Mouse (Mus musculus) ES-E14 (cell line): Measurements from ENCODE around the gene Chrnd.

ENCODE experiments used
- CHD2 ChIP-seq: IDR thresholded peaks from 2 replicates; pipeline ENCODE4 v1.6.1; 2014; ENCODE audit warnings: mild to moderate bottlenecking, low read depth, low read length, inconsistent platforms
- HCFC1 ChIP-seq: IDR thresholded peaks from 2 replicates; pipeline ENCODE4 v1.6.1; 2012; ENCODE audit warnings: low read length, inconsistent platforms, borderline replicate concordance; ENCODE audit not compliant: insufficient read depth
- MAFK ChIP-seq: IDR thresholded peaks from 2 replicates; pipeline ENCODE4 v1.6.1; 2014; ENCODE audit warnings: mild to moderate bottlenecking, low read depth, low read length, inconsistent platforms; ENCODE audit not compliant: insufficient read depth
- ZC3H11A ChIP-seq: IDR thresholded peaks from 2 replicates; pipeline ENCODE4 v1.6.1; 2012; ENCODE audit warnings: low read depth, mild to moderate bottlenecking, inconsistent platforms, low read length, borderline replicate concordance
- ZNF384 ChIP-seq: IDR thresholded peaks from 2 replicates; pipeline ENCODE4 v1.6.1; 2012; ENCODE audit warnings: low read depth, low read length, inconsistent platforms

DNA sequence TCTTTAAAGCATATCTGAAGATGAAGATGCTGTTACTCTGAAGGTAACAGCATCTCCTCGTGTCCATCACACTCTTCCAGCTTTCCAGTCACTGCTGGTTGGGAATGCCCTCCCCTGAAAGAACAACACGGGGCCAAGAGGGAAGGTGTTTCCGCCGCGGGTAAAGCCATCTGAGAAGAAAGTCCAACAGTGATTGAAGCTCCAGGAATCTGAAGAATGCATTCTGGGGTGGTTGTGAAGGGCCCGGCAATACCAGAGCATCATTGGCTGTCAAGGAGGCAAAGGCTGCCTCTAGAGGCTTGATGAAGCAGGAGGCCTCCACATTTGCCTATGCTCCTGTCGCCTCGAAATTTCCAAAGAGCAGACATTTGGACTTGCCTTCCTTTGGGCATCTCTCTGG is 48.6 kb downstream of the Chrnd start:
- TF ChIP-seq CHD2 (no peak), ZC3H11A (no peak), ZNF384 (no peak), MAFK (no peak), HCFC1 (no peak)
